Mouse (Mus musculus): ENCODE data around the gene Ndufb6. TPM values are rescaled to one million over a fixed set of nuclear protein-coding genes. Genes with fewer than 3 reads are reported as not detected.
"Not testable (repeated sequence)": the region's sequence is repeated elsewhere in the genome, so short reads cannot be mapped to it uniquely, and the experiment has no call there.

Gene Ndufb6
- polyA plus RNA-seq (2015; fragmentation: Nextera tagmentation; extraction: Ambion mirVana), result 324 and 340 TPM in 2 replicates

- H3K9ac ChIP-seq, result peak within 1 kb of the TSS; percentile 84
- H3K9me3 ChIP-seq, result no peaks in the 10 kb centered on the region
- peak within 1 kb of the TSS; percentile 70 for H3K4me2 ChIP-seq
- H3K27me3 ChIP-seq (replicated peaks), result no peaks in the 10 kb centered on the region
- H3K4me1 ChIP-seq, result peaks cover 9% of the 10 kb centered on the region
- WGBS, result under 1% methylated on average over 36 of the region's 36 CpGs
- ATAC-seq (ENCODE audit: insufficient read depth, low FRiP score, low read depth), result peak; percentile 94
- peak within 1 kb of the TSS; percentile 87 for H3K4me3 ChIP-seq (replicated peaks)
- peak within 1 kb of the TSS; percentile 90 for H3K27ac ChIP-seq
- no peaks in the 10 kb centered on the region for H3K36me3 ChIP-seq
Measured at GRCm38 (mm10) chr4:40279276-40279900, at the start of gene Ndufb6. Gene Ndufb6, minus strand, starts transcription at chr4:40279421.

GRCm38 (mm10) chr4:40327161-40327560 lies 47.9 kb upstream of the Ndufb6 start:
- Histone ChIP-seq H3K4me1 (no peaks in the 10 kb centered on the region), H3K9me3 (no peaks in the 10 kb centered on the region), H3K27ac (no peak overlapping the region), H3K36me3 (no peaks in the 10 kb centered on the region), H3K27me3 (replicated peaks) (no peaks in the 10 kb centered on the region), H3K9ac (no peak overlapping the region), H3K4me3 (replicated peaks) (no peak overlapping the region), H3K4me2 (no peak overlapping the region)
- WGBS, result 86% methylated on average over 3 of the region's 3 CpGs
- ATAC-seq (ENCODE audit: insufficient read depth, low FRiP score, low read depth), result no peak

- Histone ChIP-seq H3K36me3 (no peaks in the 10 kb centered on the region), H3K9me3 (no peaks in the 10 kb centered on the region), H3K9ac (no peak overlapping the region), H3K4me1 (no peaks in the 10 kb centered on the region), H3K27me3 (replicated peaks) (no peaks in the 10 kb centered on the region), H3K4me2 (no peak overlapping the region), H3K4me3 (replicated peaks) (no peak overlapping the region), H3K27ac (no peak overlapping the region)
- WGBS, result 85% methylated on average over 7 of the region's 7 CpGs
- ATAC-seq (ENCODE audit: insufficient read depth, low FRiP score, low read depth), result no peak
Measured at GRCm38 (mm10) chr4:40324620-40325019, 45.4 kb upstream of the Ndufb6 start.

GRCm38 (mm10) chr4:40317404-40317803 lies 38.2 kb upstream of the Ndufb6 start:
- no peak overlapping the region for H3K4me3 ChIP-seq (replicated peaks)
- no peak overlapping the region for H3K9ac ChIP-seq
- no peaks in the 10 kb centered on the region for H3K4me1 ChIP-seq
- H3K4me2 ChIP-seq, result no peak overlapping the region
- 79% methylated on average over 3 of the region's 3 CpGs for WGBS
- no peaks in the 10 kb centered on the region for H3K9me3 ChIP-seq
- no peaks in the 10 kb centered on the region for H3K27me3 ChIP-seq (replicated peaks)
- no peaks in the 10 kb centered on the region for H3K36me3 ChIP-seq
- no peak for ATAC-seq (ENCODE audit: insufficient read depth, low FRiP score, low read depth)
- H3K27ac ChIP-seq, result no peak overlapping the region

GRCm38 (mm10) chr4:40313026-40313425 lies 33.8 kb upstream of the Ndufb6 start:
- Histone ChIP-seq H3K36me3 (no peaks in the 10 kb centered on the region), H3K27ac (no peak overlapping the region), H3K4me3 (replicated peaks) (no peak overlapping the region), H3K9me3 (no peaks in the 10 kb centered on the region), H3K27me3 (replicated peaks) (no peaks in the 10 kb centered on the region), H3K9ac (no peak overlapping the region), H3K4me2 (no peak overlapping the region), H3K4me1 (no peaks in the 10 kb centered on the region)
- no peak for ATAC-seq (ENCODE audit: insufficient read depth, low FRiP score, low read depth)
- 66% methylated on average over 6 of the region's 6 CpGs for WGBS

- no peaks in the 10 kb centered on the region for H3K9me3 ChIP-seq
- H3K27me3 ChIP-seq (replicated peaks), result no peaks in the 10 kb centered on the region
- no peaks in the 10 kb centered on the region for H3K4me1 ChIP-seq
- no peaks in the 10 kb centered on the region for H3K36me3 ChIP-seq
- WGBS, result 39% methylated on average over 1 of the region's 1 CpGs
- H3K4me2 ChIP-seq, result no peak overlapping the region
- no peak for ATAC-seq (ENCODE audit: insufficient read depth, low FRiP score, low read depth)
- no peak overlapping the region for H3K27ac ChIP-seq
- H3K4me3 ChIP-seq (replicated peaks), result no peak overlapping the region
- no peak overlapping the region for H3K9ac ChIP-seq
Measured at GRCm38 (mm10) chr4:40312213-40312612, 33.0 kb upstream of the Ndufb6 start.

GRCm38 (mm10) chr4:40310796-40311383 lies 31.7 kb upstream of the Ndufb6 start:
- 67% methylated on average over 11 of the region's 11 CpGs for WGBS
- Histone ChIP-seq H3K27me3 (replicated peaks) (no peaks in the 10 kb centered on the region), H3K4me3 (replicated peaks) (no peak overlapping the region), H3K9me3 (no peaks in the 10 kb centered on the region), H3K4me2 (no peak overlapping the region), H3K36me3 (no peaks in the 10 kb centered on the region), H3K9ac (no peak overlapping the region), H3K4me1 (no peaks in the 10 kb centered on the region), H3K27ac (no peak overlapping the region)
- no peak for ATAC-seq (ENCODE audit: insufficient read depth, low FRiP score, low read depth)

GRCm38 (mm10) chr4:40309682-40310081 lies 30.5 kb upstream of the Ndufb6 start:
- no peak overlapping the region for H3K9ac ChIP-seq
- H3K4me1 ChIP-seq, result no peaks in the 10 kb centered on the region
- no peak overlapping the region for H3K27ac ChIP-seq
- ATAC-seq (ENCODE audit: insufficient read depth, low FRiP score, low read depth), result no peak
- H3K36me3 ChIP-seq, result no peaks in the 10 kb centered on the region
- no peaks in the 10 kb centered on the region for H3K27me3 ChIP-seq (replicated peaks)
- no peak overlapping the region for H3K4me2 ChIP-seq
- no peaks in the 10 kb centered on the region for H3K9me3 ChIP-seq
- H3K4me3 ChIP-seq (replicated peaks), result no peak overlapping the region

- ATAC-seq (ENCODE audit: insufficient read depth, low FRiP score, low read depth), result no peak
- H3K9ac ChIP-seq, result no peak overlapping the region
- WGBS, result 74% methylated on average over 10 of the region's 10 CpGs
Measured at GRCm38 (mm10) chr4:40302445-40303125, 23.4 kb upstream of the Ndufb6 start.

GRCm38 (mm10) chr4:40301076-40301789 lies 22.0 kb upstream of the Ndufb6 start:
- H3K4me2 ChIP-seq, result peak overlapping the region; percentile 29
- no peak overlapping the region for H3K27ac ChIP-seq
- H3K27me3 ChIP-seq (replicated peaks), result no peaks in the 10 kb centered on the region
- ATAC-seq (ENCODE audit: insufficient read depth, low FRiP score, low read depth), result peak; percentile 39; the same call in 1 of the 2 replicates
- 9% methylated on average over 16 of the region's 16 CpGs for WGBS
- no peaks in the 10 kb centered on the region for H3K36me3 ChIP-seq
- no peaks in the 10 kb centered on the region for H3K9me3 ChIP-seq
- H3K4me3 ChIP-seq (replicated peaks), result 0 out of 2 replicates have a peak overlapping the region, but pooled peaks have one; percentile 8
- H3K4me1 ChIP-seq, result no peaks in the 10 kb centered on the region
- no peak overlapping the region for H3K9ac ChIP-seq

More at GRCm38 (mm10) chr4:40302445-40303125, 23.4 kb upstream of the Ndufb6 start:
- Histone ChIP-seq H3K9me3 (no peaks in the 10 kb centered on the region), H3K27me3 (replicated peaks) (no peaks in the 10 kb centered on the region), H3K27ac (no peak overlapping the region), H3K36me3 (no peaks in the 10 kb centered on the region), H3K4me3 (replicated peaks) (no peak overlapping the region), H3K4me1 (no peaks in the 10 kb centered on the region), H3K4me2 (no peak overlapping the region)

- Histone ChIP-seq H3K4me2 (no peak overlapping the region), H3K4me1 (no peaks in the 10 kb centered on the region), H3K9ac (no peak overlapping the region), H3K9me3 (no peaks in the 10 kb centered on the region), H3K27ac (no peak overlapping the region), H3K4me3 (replicated peaks) (no peak overlapping the region), H3K27me3 (replicated peaks) (no peaks in the 10 kb centered on the region), H3K36me3 (no peaks in the 10 kb centered on the region)
- WGBS, result 59% methylated on average over 5 of the region's 5 CpGs
- no peak for ATAC-seq (ENCODE audit: insufficient read depth, low FRiP score, low read depth)
Measured at GRCm38 (mm10) chr4:40299169-40299568, 19.9 kb upstream of the Ndufb6 start.

GRCm38 (mm10) chr4:40291511-40291910 lies 12.3 kb upstream of the Ndufb6 start:
- not testable (repeated sequence) for H3K4me2 ChIP-seq; H3K4me1 ChIP-seq; H3K4me3 ChIP-seq (replicated peaks); H3K9me3 ChIP-seq; H3K27ac ChIP-seq; H3K27me3 ChIP-seq (replicated peaks); ATAC-seq (ENCODE audit: insufficient read depth, low FRiP score, low read depth); H3K9ac ChIP-seq; H3K36me3 ChIP-seq
- WGBS, result 92% methylated on average over 11 of the region's 11 CpGs

Data from stomach, embryonic 15.5 days (tissue).